In the genomic region with DNA sequence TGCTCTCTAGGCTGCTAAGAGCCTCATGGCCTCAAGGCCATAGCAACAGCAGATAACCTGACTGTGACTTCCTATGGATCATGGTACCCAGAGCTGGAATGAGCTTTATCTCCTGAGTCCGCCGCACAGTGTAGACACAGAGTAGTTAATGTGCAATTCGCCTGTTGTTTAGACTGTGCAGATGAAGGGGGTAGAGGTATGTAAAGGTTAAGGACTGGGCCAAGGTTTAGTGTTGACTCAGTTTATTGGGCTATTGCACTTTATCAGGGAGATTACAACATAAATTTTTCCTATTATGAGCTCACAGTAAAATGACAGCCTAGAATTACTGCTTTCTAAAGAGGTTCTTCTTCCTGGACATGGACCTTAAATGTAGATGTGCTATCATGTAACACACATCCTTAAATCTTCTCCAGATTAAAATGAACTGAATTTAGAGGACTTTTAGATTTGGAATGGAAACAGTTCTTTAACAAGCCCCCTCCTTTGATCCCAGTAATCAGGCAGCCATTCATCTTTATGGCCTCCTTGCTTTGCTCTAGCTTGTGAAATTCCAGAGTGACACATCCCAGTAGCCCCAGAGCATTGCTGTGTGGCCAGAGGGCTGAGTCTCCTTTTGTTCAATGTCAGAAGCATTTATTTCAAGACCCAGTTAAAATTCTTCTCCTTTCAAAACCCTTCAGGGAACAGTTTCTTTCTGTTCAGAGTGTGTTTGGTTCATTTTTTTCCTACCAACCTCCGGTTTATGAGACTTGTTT, we compare ENCODE assay signal across 15 mouse cellular contexts.
DNase-seq lines count a peak whose midpoint lies in the region; ATAC-seq lines count a peak whose summit lies in the region.
"Had no signal": no experiment of that assay in that cellular context is flagged by ENCODE, and none has a peak within 500 bp of the region (broad histone marks: within the 10 kb centered on the region; RNA-seq: fewer than 3 reads in every experiment).

No protein-coding gene starts in this region.

- H3K27ac ChIP-seq in neural tube, embryonic 14.5 days (ENCODE audit: low read depth, low read length) = no peak overlapping the region
- H3K27ac ChIP-seq in limb, embryonic 10.5 days = peak overlapping the region; percentile 31
- H3K27ac ChIP-seq: hindbrain, embryonic 13.5 days; liver, embryonic 14.5 days; neural tube, embryonic 12.5 days had no signal

- no peaks in the 10 kb centered on the region for H3K4me1 ChIP-seq in neural tube, embryonic 14.5 days (ENCODE audit: control insufficient read depth, insufficient read depth, low read length)
- peaks cover 11% of the 10 kb centered on the region for H3K4me1 ChIP-seq in limb, embryonic 10.5 days
- H3K4me1 ChIP-seq: hindbrain, embryonic 13.5 days; neural tube, embryonic 12.5 days had no signal

- peak; percentile 18 to 80 for DNase-seq in adrenal gland, adult (ENCODE audit: inconsistent age in 2 of 2, low spot score in 1 of 2)
- DNase-seq in adrenal gland, adult 18-20 months (ENCODE audit: low spot score in 2 of 2) = no peak
- no peak for DNase-seq in neural tube, embryonic 10.5 days (ENCODE audit: extremely low spot score, low spot score)
- no peak for DNase-seq in limb, embryonic 10.5 days (ENCODE audit: low spot score)
- DNase-seq in left cerebral cortex, postnatal 14 days (ENCODE audit: low spot score in 2 of 2) = no peak
- no peak for DNase-seq in gastrocnemius, postnatal 14 days
- no peak for DNase-seq in frontal cortex, postnatal 25 days (ENCODE audit: low spot score in 2 of 2)
- DNase-seq: cerebellum, adult 2 months had no signal

- no peak overlapping the region for H3K4me2 ChIP-seq in neural tube, embryonic 14.5 days (ENCODE audit: low read depth, low read length)
- H3K4me2 ChIP-seq: heart, embryonic 11.5 days; hindbrain, embryonic 13.5 days; midbrain, embryonic 11.5 days; neural tube, embryonic 12.5 days had no signal

- H3K9me3 ChIP-seq in neural tube, embryonic 14.5 days (ENCODE audit: control insufficient read depth, low read length) = no peaks in the 10 kb centered on the region
- H3K9me3 ChIP-seq in limb, embryonic 10.5 days (replicated peaks) = no peaks in the 10 kb centered on the region
- H3K9me3 ChIP-seq: hindbrain, embryonic 13.5 days; neural tube, embryonic 12.5 days had no signal

- 53% methylated on average over 4 of the region's 4 CpGs for WGBS in neural tube, embryonic 14.5 days
- 41% methylated on average over 4 of the region's 4 CpGs for WGBS in limb, embryonic 10.5 days

- H3K27me3 ChIP-seq in neural tube, embryonic 14.5 days (ENCODE audit: control insufficient read depth, insufficient read depth, low read length) = no peaks in the 10 kb centered on the region
- no peaks in the 10 kb centered on the region for H3K27me3 ChIP-seq in limb, embryonic 10.5 days (ENCODE audit: low read depth, poor library complexity, severe bottlenecking)
- H3K27me3 ChIP-seq: hindbrain, embryonic 13.5 days; neural tube, embryonic 12.5 days had no signal

- intact Hi-C loops in left cerebral cortex, postnatal 14 days (cut with DNase I) = no loop called here
- intact Hi-C loops in gastrocnemius, postnatal 14 days (cut with DNase I; ENCODE audit: low total_unique reads) = no loop called here

- 0 out of 2 replicates have a peak, but pooled peaks have one; percentile 54 for ATAC-seq in neural tube, embryonic 14.5 days (ENCODE audit: low read depth)
- ATAC-seq: activated CD4-positive, CD25-positive, alpha-beta regulatory T cell, adult 4 months had no signal

- no peaks in the 10 kb centered on the region for H3K36me3 ChIP-seq in neural tube, embryonic 14.5 days (ENCODE audit: control insufficient read depth, insufficient read depth, low read length)
- no peaks in the 10 kb centered on the region for H3K36me3 ChIP-seq in limb, embryonic 10.5 days
- H3K36me3 ChIP-seq: hindbrain, embryonic 13.5 days; neural tube, embryonic 12.5 days had no signal

- H3K4me3 ChIP-seq in neural tube, embryonic 14.5 days (ENCODE audit: low read depth, low read length) = no peak overlapping the region
- no peak overlapping the region for H3K4me3 ChIP-seq in limb, embryonic 10.5 days
- H3K4me3 ChIP-seq: hindbrain, embryonic 13.5 days; neural tube, embryonic 12.5 days had no signal

- no peak overlapping the region for H3K9ac ChIP-seq in neural tube, embryonic 14.5 days (replicated peaks; ENCODE audit: low read depth, low read length)
- H3K9ac ChIP-seq: hindbrain, embryonic 13.5 days; liver, embryonic 14.5 days; neural tube, embryonic 12.5 days had no signal

Comparison
In these comparisons a context has a peak if more than half of its experiments do, and no peak if none do; other contexts are left out.
1. DNase-seq: peak in adrenal gland, adult (2 of 2); none in adrenal gland, adult 18-20 months (0 of 2), neural tube, embryonic 10.5 days (single experiment), limb, embryonic 10.5 days (single experiment), left cerebral cortex, postnatal 14 days (0 of 2), gastrocnemius, postnatal 14 days (single experiment) and frontal cortex, postnatal 25 days (0 of 2).